Mouse (Mus musculus) embryonic facial prominence, embryonic 13.5 days (tissue): ENCODE measurements around the gene Igfals. TPM values are rescaled to one million over a fixed set of nuclear protein-coding genes. Genes with fewer than 3 reads are reported as not detected.

Experiments
- ATAC-seq: fragments of 200-750 bp; cut with Nextera tagmentation; 2 replicates; pipeline ENCODE4 v1.8.0; 2017; ENCODE audit warnings: low read depth; ENCODE audit not compliant: insufficient number of reproducible peaks, insufficient read depth, low FRiP score, low TSS enrichment
- H3K27ac ChIP-seq: fragments of 300-500 bp; sonication (generic); 2 replicates; pipeline ENCODE4 v1.5.1; 2015; ENCODE audit warnings: moderate library complexity, mild to moderate bottlenecking, inconsistent platforms
- H3K27me3 ChIP-seq: fragments of 300-500 bp; sonication (generic); 2 replicates; pipeline ENCODE4 v1.6.1; 2015; ENCODE audit warnings: mild to moderate bottlenecking, inconsistent platforms
- H3K36me3 ChIP-seq: fragments of 300-500 bp; sonication (generic); 2 replicates; pipeline ENCODE4 v1.6.1; 2015; ENCODE audit warnings: mild to moderate bottlenecking, inconsistent platforms
- H3K4me1 ChIP-seq: fragments of 300-500 bp; sonication (generic); 2 replicates; pipeline ENCODE4 v1.6.1; 2015; ENCODE audit warnings: inconsistent platforms
- H3K4me2 ChIP-seq: fragments of 300-500 bp; sonication (generic); 2 replicates; pipeline ENCODE4 v1.6.1; 2015; ENCODE audit warnings: moderate library complexity, mild to moderate bottlenecking, inconsistent platforms
- H3K4me3 ChIP-seq: fragments of 300-500 bp; sonication (generic); 2 replicates; pipeline ENCODE4 v1.5.1; 2015; ENCODE audit warnings: mild to moderate bottlenecking, inconsistent platforms
- H3K9ac ChIP-seq: fragments of 300-500 bp; sonication (generic); 2 replicates; pipeline ENCODE4 v1.6.1; 2015; ENCODE audit warnings: mild to moderate bottlenecking, inconsistent platforms
- H3K9me3 ChIP-seq: fragments of 300-500 bp; sonication (generic); 2 replicates; pipeline ENCODE4 v1.6.1; 2016; ENCODE audit warnings: inconsistent platforms
- WGBS: fragments of 180-500 bp; shearing (Covaris S2); methylation state at CpG from one replicate; pipeline ENCODE4 v1.1.7; 2015; ENCODE audit warnings: mixed read lengths; 5-methylcytosine and 5-hydroxymethylcytosine counted together
- polyA plus RNA-seq: library from polyadenylated mRNA; unstranded; fragments of >200 nt; fragmentation: Nextera tagmentation; extraction: Ambion mirVana; gene quantifications from 2 replicates; pipeline ENCODE4 v1.2.1, GENCODE M21; 2015

Igfals gene
- polyA plus RNA-seq, 1 experiment from 2014 or later = 0.42 TPM

DNA sequence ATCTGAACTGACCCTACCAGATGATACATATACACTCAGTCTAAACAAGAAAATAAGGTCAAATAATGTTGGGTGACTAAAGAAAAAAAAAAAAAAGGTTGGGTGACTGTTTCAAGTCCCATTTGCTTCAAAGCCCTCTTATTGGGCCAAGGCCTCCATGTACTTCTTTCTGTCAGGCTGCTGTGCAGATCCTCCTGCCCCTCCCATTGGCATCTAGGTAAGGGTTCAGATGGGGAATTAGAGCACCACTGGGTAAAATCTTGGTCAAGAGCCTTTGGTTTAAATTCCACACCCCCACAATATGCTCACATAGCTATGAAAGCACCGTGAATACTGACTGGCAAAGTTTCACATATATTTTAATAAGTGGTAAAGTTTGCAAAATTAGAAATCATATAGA lies 57.4 kb downstream of the Igfals start:
- H3K36me3 ChIP-seq = peaks cover 95% of the 10 kb centered on the region

GRCm38 (mm10) chr17:24929506-24929905 lies 63.7 kb downstream of the Igfals start:
- WGBS = 100% methylated on average over 1 of the region's 1 CpGs
- Histone ChIP-seq H3K4me2 (no peak overlapping the region), H3K4me1 (peaks cover 10% of the 10 kb centered on the region), H3K9ac (no peak overlapping the region), H3K27ac (no peak overlapping the region), H3K4me3 (no peak overlapping the region), H3K27me3 (no peaks in the 10 kb centered on the region), H3K9me3 (no peaks in the 10 kb centered on the region), H3K36me3 (peaks cover 43% of the 10 kb centered on the region)
- ATAC-seq = no peak

More for the DNA sequence above, 57.4 kb downstream of the Igfals start:
- 93% methylated on average over 1 of the region's 1 CpGs for WGBS
- no peak overlapping the region for H3K4me2 ChIP-seq
- ATAC-seq = no peak
- no peaks in the 10 kb centered on the region for H3K4me1 ChIP-seq
- no peaks in the 10 kb centered on the region for H3K9me3 ChIP-seq
- H3K4me3 ChIP-seq = no peak overlapping the region
- H3K27ac ChIP-seq = no peak overlapping the region
- no peaks in the 10 kb centered on the region for H3K27me3 ChIP-seq
- no peak overlapping the region for H3K9ac ChIP-seq

Other genes starting within 250 kb of the Igfals start
- gene Tsc2, start 233.4 kb upstream of the Igfals start, polyA plus RNA-seq = 60.9 and 69.9 TPM in 2 replicates
- gene Nthl1, start 233.3 kb upstream of the Igfals start, polyA plus RNA-seq = 24.2 TPM in 2 replicates
- 50.2 and 50.4 TPM in 2 replicates for gene Slc9a3r2, start 215.7 kb upstream of the Igfals start, polyA plus RNA-seq
- 0.74 and 1.2 TPM in 2 replicates for gene Npw, start 207.5 kb upstream of the Igfals start, polyA plus RNA-seq
- gene Zfp598, start 196.3 kb upstream of the Igfals start, polyA plus RNA-seq = 21.4 and 22.1 TPM in 2 replicates
- 4.6 and 4.9 TPM in 2 replicates for gene Syngr3, start 176.0 kb upstream of the Igfals start, polyA plus RNA-seq
- gene Gfer, start 169.8 kb upstream of the Igfals start, polyA plus RNA-seq = 43.8 and 49.0 TPM in 2 replicates
- gene Noxo1, start 169.8 kb upstream of the Igfals start, polyA plus RNA-seq = 2.6 and 3.5 TPM in 2 replicates
- 74.2 and 81.6 TPM in 2 replicates for gene Tbl3, start 158.3 kb upstream of the Igfals start, polyA plus RNA-seq
- 0.20 and 0.23 TPM in 2 replicates for gene Rnf151, start 147.9 kb upstream of the Igfals start, polyA plus RNA-seq
- 1,313 and 1,443 TPM in 2 replicates for gene Rps2, start 147.9 kb upstream of the Igfals start, polyA plus RNA-seq
- gene Ndufb10, start 141.5 kb upstream of the Igfals start, polyA plus RNA-seq = 217 and 229 TPM in 2 replicates
- gene Rpl3l, start 138.2 kb upstream of the Igfals start, polyA plus RNA-seq = not detected in 2 replicates
- gene Msrb1, start 129.4 kb upstream of the Igfals start, polyA plus RNA-seq = 27.8 and 27.9 TPM in 2 replicates
- 17.9 and 21.6 TPM in 2 replicates for gene Hs3st6, start 113.0 kb upstream of the Igfals start, polyA plus RNA-seq
- 0.19 TPM in 1 of 2 replicates, not detected in the other for gene Meiob, start 61.7 kb upstream of the Igfals start, polyA plus RNA-seq
- gene Hagh, start 25.9 kb upstream of the Igfals start, polyA plus RNA-seq = 28.3 and 28.4 TPM in 2 replicates
- 20.3 and 22.4 TPM in 2 replicates for gene Fahd1, start 15.6 kb upstream of the Igfals start, polyA plus RNA-seq
- 46.3 and 51.5 TPM in 2 replicates for gene Nubp2, start 20.4 kb downstream of the Igfals start, polyA plus RNA-seq
- gene Spsb3, start 20.6 kb downstream of the Igfals start, polyA plus RNA-seq = 39.3 and 43.2 TPM in 2 replicates
- 31.9 and 34.4 TPM in 2 replicates for gene Eme2, start 29.1 kb downstream of the Igfals start, polyA plus RNA-seq
- gene Mrps34, start 29.1 kb downstream of the Igfals start, polyA plus RNA-seq = 86.1 and 93.0 TPM in 2 replicates
- 48.9 and 58.2 TPM in 2 replicates for gene Nme3, start 30.5 kb downstream of the Igfals start, polyA plus RNA-seq
- gene Mapk8ip3, start 71.0 kb downstream of the Igfals start, polyA plus RNA-seq = 41.6 and 43.0 TPM in 2 replicates
- gene Jpt2, start 94.7 kb downstream of the Igfals start, polyA plus RNA-seq = 217 and 236 TPM in 2 replicates
- 8.5 and 9.7 TPM in 2 replicates for gene Cramp1l, start 149.8 kb downstream of the Igfals start, polyA plus RNA-seq
- 22.0 and 26.2 TPM in 2 replicates for gene Ift140, start 150.1 kb downstream of the Igfals start, polyA plus RNA-seq
- gene Tmem204, start 217.6 kb downstream of the Igfals start, polyA plus RNA-seq = 15.2 and 18.4 TPM in 2 replicates
- 48.1 and 53.5 TPM in 2 replicates for gene Telo2, start 250.0 kb downstream of the Igfals start, polyA plus RNA-seq